Mouse (Mus musculus) C2C12 (cell line): ENCODE measurements around the gene Efna5.

Source experiments
- CEBPB ChIP-seq: IDR thresholded peaks from one replicate; pipeline ENCODE4 v1.6.1; 2011; ENCODE audit warnings: low read depth, mild to moderate bottlenecking, control low read depth, moderate library complexity
- CTCF ChIP-seq: IDR thresholded peaks from one replicate; pipeline ENCODE4 v1.5.1; 2011; ENCODE audit not compliant: control insufficient read depth, insufficient read depth, insufficient read length
- FOSL1 ChIP-seq: IDR thresholded peaks from one replicate; pipeline ENCODE4 v1.8.0; 2011; ENCODE audit warnings: mild to moderate bottlenecking, low read length; ENCODE audit not compliant: poor library complexity, insufficient read depth, severe bottlenecking
- MAX ChIP-seq: IDR thresholded peaks from one replicate; pipeline ENCODE4 v1.6.1; 2011; ENCODE audit warnings: mild to moderate bottlenecking, control low read depth
- MYOG ChIP-seq: IDR thresholded peaks from one replicate; pipeline ENCODE4 v1.6.1; 2011; ENCODE audit not compliant: control insufficient read depth, insufficient read length; ENCODE audit errors: extremely low read depth

DNA sequence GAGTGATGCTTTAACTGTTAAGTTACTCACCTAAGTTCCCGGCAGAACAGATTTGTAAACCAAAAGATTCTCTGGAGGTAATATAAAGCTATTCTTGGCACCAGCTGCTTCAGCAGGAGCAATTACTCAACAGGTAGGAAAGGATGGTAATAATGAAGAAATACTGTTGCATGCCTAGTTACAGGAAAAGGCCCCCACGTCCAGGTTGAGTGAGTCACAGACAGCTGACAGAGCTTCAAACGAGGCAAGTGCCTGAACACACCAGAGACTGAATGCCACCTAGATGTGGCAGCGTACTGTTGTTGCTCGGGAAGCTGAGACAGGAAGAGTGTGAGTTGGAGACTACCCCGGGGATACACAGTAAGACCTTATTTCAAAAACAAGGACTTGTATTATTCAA lies 140.1 kb downstream of the Efna5 start:
- TF ChIP-seq CTCF (no peak), MYOG (no peak), CEBPB (no peak), MAX (no peak), FOSL1 (no peak)
